ENCODE assay signal across 15 mouse cellular contexts in the genomic region with DNA sequence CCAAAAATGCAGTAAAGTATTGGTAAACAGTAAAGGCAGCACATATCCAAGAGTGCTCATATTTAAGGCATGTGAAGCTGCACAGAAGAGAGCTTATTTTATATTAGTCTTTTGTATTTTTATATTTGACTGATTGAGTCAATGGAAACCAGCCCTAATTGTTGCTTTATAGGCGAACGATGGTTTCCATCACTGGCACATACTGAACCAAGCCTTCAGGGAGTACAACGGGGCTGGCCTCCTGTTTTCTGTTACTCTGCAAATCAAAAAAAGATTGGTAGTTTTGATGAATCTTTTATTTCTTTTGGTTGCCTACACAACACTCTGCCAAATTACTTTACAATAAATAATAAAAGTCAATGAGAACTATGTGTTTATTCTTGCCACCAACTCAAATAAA.
"Had no signal": no experiment of that assay in that cellular context is flagged by ENCODE, and none has a peak within 500 bp of the region (broad histone marks: within the 10 kb centered on the region; RNA-seq: fewer than 3 reads in every experiment).

No protein-coding gene starts in this region.

- H3K4me1 ChIP-seq: neural tube, embryonic 13.5 days; neural tube, embryonic 15.5 days; stomach, embryonic 15.5 days had no signal

- H3K36me3 ChIP-seq: neural tube, embryonic 13.5 days; neural tube, embryonic 15.5 days; stomach, embryonic 15.5 days had no signal

- H3K4me2 ChIP-seq: neural tube, embryonic 13.5 days; neural tube, embryonic 15.5 days; stomach, embryonic 15.5 days had no signal

- H3K4me3 ChIP-seq: neural tube, embryonic 13.5 days; neural tube, embryonic 15.5 days; stomach, embryonic 15.5 days had no signal

- H3K27me3 ChIP-seq: neural tube, embryonic 13.5 days; neural tube, embryonic 15.5 days; stomach, embryonic 15.5 days had no signal

- H3K27ac ChIP-seq: neural tube, embryonic 13.5 days; neural tube, embryonic 15.5 days; stomach, embryonic 15.5 days; stomach, postnatal 0 days had no signal

- H3K9ac ChIP-seq: neural tube, embryonic 13.5 days; neural tube, embryonic 15.5 days; stomach, embryonic 15.5 days had no signal

- DNase-seq: right cerebral cortex, adult 18-20 months; right cerebral cortex, postnatal 14 days; right cerebral cortex, postnatal 25 days; right cerebral cortex, postnatal 4 days; spleen, adult 18-20 months; thymus, adult 18-20 months; thymus, adult 2 months; thymus, postnatal 14 days; thymus, postnatal 25 days; thymus, postnatal 36 days; thymus, postnatal 4 days had no signal

- H3K9me3 ChIP-seq: neural tube, embryonic 13.5 days; neural tube, embryonic 15.5 days; stomach, embryonic 15.5 days had no signal
